Mouse (Mus musculus) kidney, postnatal 10 days (tissue): Measurements from ENCODE around the gene Lmbr1.
"Not testable (repeated sequence)": the region's sequence is repeated elsewhere in the genome, so short reads cannot be mapped to it uniquely, and the experiment has no call there.

Experiments
- DNase-seq: peaks from one replicate; pipeline ENCODE4 v3.0.0; 2021; ENCODE audit warnings: mixed read lengths

The Lmbr1 gene

GRCm38 (mm10) chr5:29378298-29379036, at the start of gene Lmbr1:
Gene Lmbr1 (minus strand): TSS chr5:29378390.
- peak; percentile 96 for DNase-seq

GRCm38 (mm10) chr5:29423330-29423729, 45.1 kb upstream of the Lmbr1 start:
- not testable (repeated sequence) for DNase-seq

- no peak for DNase-seq
These were observed 34.9 kb upstream of the Lmbr1 start for GRCm38 (mm10) chr5:29413041-29413440.

GRCm38 (mm10) chr5:29410854-29411253, 32.7 kb upstream of the Lmbr1 start:
- DNase-seq: no peak

GRCm38 (mm10) chr5:29398427-29398826, 20.2 kb upstream of the Lmbr1 start:
- DNase-seq: no peak

- DNase-seq: peak; percentile 91
These were observed 11.0 kb upstream of the Lmbr1 start for GRCm38 (mm10) chr5:29388944-29389765.

GRCm38 (mm10) chr5:29388181-29388943, 10.2 kb upstream of the Lmbr1 start:
- DNase-seq: peak; percentile 22

- no peak for DNase-seq
These were observed 9.4 kb upstream of the Lmbr1 start for GRCm38 (mm10) chr5:29387591-29387990.

GRCm38 (mm10) chr5:29382776-29383175, 4.6 kb upstream of the Lmbr1 start:
- no peak for DNase-seq

GRCm38 (mm10) chr5:29380091-29380490, 1.9 kb upstream of the Lmbr1 start:
- DNase-seq: no peak

GRCm38 (mm10) chr5:29377590-29378297, 446 bp downstream of the Lmbr1 start:
- peak; percentile 36 for DNase-seq

- no peak for DNase-seq
These were observed 14.7 kb downstream of the Lmbr1 start for GRCm38 (mm10) chr5:29363511-29363910.

GRCm38 (mm10) chr5:29335836-29336235, 42.4 kb downstream of the Lmbr1 start:
- no peak for DNase-seq

GRCm38 (mm10) chr5:29322503-29322902, 55.7 kb downstream of the Lmbr1 start:
- DNase-seq: no peak

- no peak for DNase-seq
These were observed 69.0 kb downstream of the Lmbr1 start for GRCm38 (mm10) chr5:29309191-29309590.

GRCm38 (mm10) chr5:29293194-29293593, 85.0 kb downstream of the Lmbr1 start:
- peak; percentile 78 for DNase-seq

GRCm38 (mm10) chr5:29290110-29290509, 88.1 kb downstream of the Lmbr1 start:
- no peak for DNase-seq

- DNase-seq: no peak
These were observed 88.5 kb downstream of the Lmbr1 start for GRCm38 (mm10) chr5:29289703-29290102.

- peak; percentile 17 for DNase-seq
These were observed 97.1 kb downstream of the Lmbr1 start for GRCm38 (mm10) chr5:29281081-29281480.

GRCm38 (mm10) chr5:29274746-29275145, 103.4 kb downstream of the Lmbr1 start:
- DNase-seq: no peak

GRCm38 (mm10) chr5:29273426-29273825, 104.8 kb downstream of the Lmbr1 start:
- no peak for DNase-seq

GRCm38 (mm10) chr5:29270879-29271278, 107.3 kb downstream of the Lmbr1 start:
- DNase-seq: no peak

- no peak for DNase-seq
These were observed 124.3 kb downstream of the Lmbr1 start for GRCm38 (mm10) chr5:29253876-29254275.
